Mouse (Mus musculus) telencephalon, adult 2 months (tissue): ENCODE data around the gene Krtap28-10.
"Not testable (repeated sequence)": the region's sequence is repeated elsewhere in the genome, so short reads cannot be mapped to it uniquely, and the experiment has no call there.

Source experiments
- DNase-seq: peaks from one replicate; pipeline ENCODE4 v3.0.0-alpha.2; 2011; ENCODE audit warnings: low read depth, low spot score

Gene Krtap28-10

DNA sequence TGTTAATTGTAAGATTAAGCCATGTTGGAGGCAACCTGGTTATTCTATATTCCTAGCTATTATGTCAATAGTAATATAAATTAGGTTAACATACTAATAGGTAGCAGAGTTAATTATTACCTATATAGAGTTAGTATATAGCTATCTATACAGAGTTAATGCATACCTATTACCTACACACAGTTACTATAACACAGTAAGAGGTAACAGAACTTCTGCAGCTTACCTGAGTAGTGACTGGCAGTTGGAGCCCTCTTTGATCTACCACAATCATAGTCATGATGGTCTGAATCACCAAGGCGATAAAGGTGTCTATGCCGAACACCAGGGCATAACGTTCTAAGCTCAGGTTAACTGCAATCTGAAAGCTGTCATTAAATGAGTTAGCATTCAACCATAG is 27.8 kb downstream of the Krtap28-10 start:
- no peak for DNase-seq

DNA sequence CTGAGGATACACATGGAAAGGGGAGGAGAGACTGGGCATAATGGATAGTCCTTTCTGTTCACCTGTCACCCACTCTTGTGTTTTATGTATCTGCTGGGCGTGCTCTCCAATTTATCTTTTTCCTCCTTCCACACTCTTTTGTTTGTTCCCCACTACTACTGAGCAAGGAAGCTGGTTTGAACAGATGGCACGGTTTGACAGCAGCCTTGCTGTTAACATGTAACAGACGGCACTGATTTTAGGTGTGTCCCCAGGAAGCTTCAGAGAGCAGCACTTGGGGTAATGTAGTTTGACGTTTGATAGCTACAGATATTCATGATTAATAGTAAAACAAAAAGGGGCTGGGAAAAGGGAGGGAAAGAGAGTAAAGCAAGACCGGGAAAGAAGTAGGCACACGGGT is 34.8 kb downstream of the Krtap28-10 start:
- DNase-seq, result no peak

DNA sequence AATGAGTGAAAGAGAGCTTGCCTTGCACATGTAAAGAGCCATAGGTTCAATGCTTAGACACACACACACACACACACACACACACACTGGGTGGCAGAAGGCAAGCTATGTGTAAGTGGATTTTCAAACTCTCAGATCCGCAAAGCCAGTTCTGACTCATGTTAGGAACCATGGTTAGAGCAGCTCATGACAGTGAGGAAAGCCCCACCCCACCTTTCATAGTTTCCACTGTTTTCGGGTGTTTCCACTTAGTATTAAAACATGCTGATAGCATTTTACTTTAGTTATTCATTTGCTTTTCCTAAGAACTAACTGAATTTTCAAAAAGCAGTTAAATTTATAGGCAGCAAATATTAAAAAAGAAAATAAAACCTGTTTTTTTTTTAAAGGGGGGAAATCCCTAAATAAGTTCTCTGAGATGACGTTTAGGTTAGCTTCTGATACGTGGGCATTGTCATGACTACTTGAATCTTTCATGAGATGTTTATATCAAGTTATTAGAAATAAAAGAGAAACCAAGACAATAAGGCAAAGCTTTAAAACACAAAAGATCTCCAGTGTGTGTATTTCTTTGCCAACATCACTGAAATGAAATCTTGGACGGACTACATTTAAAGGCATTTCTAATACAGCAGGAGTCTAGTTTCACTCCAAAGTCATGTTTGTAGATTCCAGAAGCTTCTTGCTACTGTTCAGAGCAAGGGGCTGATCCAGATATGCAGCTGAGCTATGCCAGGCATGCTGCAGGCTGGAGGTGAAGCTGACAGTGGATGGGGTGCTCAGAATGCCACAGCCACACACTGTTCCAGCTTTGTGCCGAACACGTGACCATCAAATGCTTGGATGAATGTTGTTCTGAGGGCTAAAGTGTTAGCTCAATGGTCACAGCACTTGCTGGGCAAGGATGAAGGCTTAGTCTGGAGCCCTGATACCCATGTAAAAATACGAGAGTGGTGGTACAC is 35.8 kb downstream of the Krtap28-10 start:
- no peak for DNase-seq

DNA sequence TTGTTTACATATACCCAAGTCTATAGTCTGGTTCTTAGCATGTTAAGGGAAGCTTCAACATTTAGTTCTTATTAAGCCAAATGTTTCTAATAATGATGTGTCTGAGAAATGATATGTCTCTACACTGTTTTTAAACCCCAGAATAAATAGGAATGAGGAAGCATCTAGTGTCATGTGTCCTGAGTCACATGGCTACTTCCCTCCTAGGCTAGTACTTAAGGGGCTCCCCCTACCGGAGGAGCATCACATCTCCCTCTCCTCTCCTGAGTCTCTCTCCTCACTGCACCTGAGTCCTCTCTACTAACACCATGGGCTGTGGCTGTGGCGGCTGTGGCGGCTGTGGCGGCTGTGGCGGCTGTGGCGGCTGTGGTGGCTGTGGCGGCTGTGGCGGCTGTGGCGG is 42.0 kb downstream of the Krtap28-10 start, which contains the start of gene Gm47959:
Gene Gm47959, plus strand, starts transcription at position 243 of the 400 bp plus-strand sequence.
- DNase-seq, result not testable (repeated sequence)

DNA sequence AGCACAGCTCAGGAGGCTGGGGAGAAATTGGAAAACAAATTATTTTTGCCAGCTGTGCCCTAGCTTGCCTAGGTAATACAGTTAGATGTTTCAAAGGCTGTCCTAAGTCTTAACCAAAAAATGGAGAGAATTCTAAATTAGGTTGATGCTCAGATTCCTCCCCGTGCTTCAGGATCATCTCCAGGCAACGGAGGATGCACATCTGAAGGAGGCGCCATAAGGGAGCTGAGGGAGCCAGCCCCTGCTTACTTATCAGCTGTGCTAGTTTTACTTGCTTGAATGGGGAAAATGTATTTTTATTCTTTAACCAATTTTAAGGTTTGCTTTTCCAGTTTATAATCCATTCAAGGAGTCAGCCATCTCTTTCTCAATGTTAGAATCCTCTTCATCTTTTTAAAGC is 48.3 kb downstream of the Krtap28-10 start:
- no peak for DNase-seq

DNA sequence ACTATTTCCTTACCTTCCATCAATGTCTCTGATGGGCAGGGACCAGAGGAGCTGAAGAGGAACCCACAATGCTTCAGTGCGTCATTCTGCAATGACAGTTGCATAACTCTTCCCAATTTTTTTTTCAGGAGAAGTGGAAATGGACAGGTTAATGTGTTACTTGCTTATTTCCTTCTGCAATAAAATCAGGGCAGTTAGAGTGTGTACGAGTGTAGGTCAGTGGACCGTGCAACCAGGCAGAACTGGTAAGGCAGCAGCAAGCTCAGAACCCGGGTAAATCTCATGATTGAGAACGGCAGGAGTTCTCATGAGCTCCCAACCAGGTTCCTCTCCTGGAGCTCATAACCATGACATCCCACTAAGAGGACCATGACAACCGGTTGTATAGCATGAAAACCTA is 50.2 kb downstream of the Krtap28-10 start:
- no peak for DNase-seq

DNA sequence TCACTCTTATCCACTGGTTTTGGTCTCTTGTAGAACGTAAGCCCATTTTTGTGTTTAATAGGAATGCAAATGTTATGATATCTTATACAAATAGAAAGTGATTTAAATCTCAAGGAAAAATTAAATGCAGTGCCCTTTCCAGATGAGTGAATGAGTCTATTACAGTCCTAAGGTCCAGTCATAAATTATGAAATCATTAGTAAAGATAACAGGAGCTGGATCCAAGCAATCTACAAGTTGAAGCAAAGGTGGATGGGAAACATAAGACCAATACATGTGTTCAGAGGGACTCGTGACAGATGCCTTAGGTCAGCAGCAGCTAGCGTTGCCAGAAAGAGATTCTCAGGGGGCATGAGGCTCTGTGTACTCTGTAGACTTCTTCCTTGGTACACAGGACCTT is 50.7 kb downstream of the Krtap28-10 start:
- no peak for DNase-seq
